Mouse (Mus musculus): ENCODE measurements around the gene Lmln.

DNA sequence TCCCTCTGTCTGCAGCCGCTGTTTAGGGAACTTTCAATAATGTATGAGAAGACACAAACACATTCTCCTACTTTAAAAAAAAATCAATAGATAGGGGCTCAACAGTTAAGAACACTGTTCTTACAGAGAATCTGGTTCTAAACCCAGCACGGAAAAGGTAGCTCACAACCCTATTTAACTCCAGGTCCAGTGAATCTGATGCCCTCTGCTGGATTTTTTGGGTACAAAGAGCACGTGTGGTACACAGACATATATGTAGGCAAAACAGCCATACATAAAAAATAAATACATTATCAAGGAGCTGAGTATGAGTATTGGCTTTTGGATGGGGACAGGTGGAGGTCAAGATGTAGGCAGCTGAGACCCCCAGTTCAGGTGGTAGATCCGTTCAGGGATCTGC lies 92.7 kb downstream of the Lmln start:
- TF ChIP-seq CTCF (IDR thresholded peaks at IDR 0.05; ENCODE audit: borderline replicate concordance, insufficient read depth, low read depth, low read length) (no peak; the same call in 1 of the 2 replicates), POLR2A (IDR thresholded peaks at IDR 0.05; ENCODE audit: borderline replicate concordance, insufficient read depth, low read length) (no peak)

All from cerebellum, adult 2 months (tissue).